Mouse (Mus musculus) skeletal muscle tissue, adult 2 months (tissue): ENCODE measurements around the gene Oas1d.

ENCODE experiments used
- DNase-seq: peaks from one replicate; pipeline ENCODE4 v3.0.0-alpha.2; 2012; ENCODE audit warnings: low read depth, low spot score

Oas1d gene

GRCm38 (mm10) chr5:120969703-120970102 is 55.4 kb downstream of the Oas1d start:
- DNase-seq, result no peak
